Mouse (Mus musculus) ES-Bruce4 (cell line): ENCODE measurements at regions not wholly inside any gene's neighbourhood (a gene's known extent, or its start where the extent isn't known, plus 50 kb on each side); places are given as distances from the start of the nearest gene placed in this dataset.

Source experiments
- CTCF ChIP-seq: IDR thresholded peaks from one replicate; pipeline ENCODE4 v1.8.1; 2011; ENCODE audit warnings: low read depth, low read length
- EP300 ChIP-seq: IDR thresholded peaks from 2 replicates; pipeline ENCODE4 v1.6.1; 2011; ENCODE audit warnings: low read depth, low read length; ENCODE audit not compliant: insufficient read depth
- POLR2A ChIP-seq: IDR thresholded peaks from one replicate; pipeline ENCODE4 v1.8.1; 2011; ENCODE audit warnings: low read length; ENCODE audit not compliant: insufficient read depth

- TF ChIP-seq CTCF (no peak), EP300 (no peak), POLR2A (no peak)
Measured at GRCm38 (mm10) chr7:111134496-111134895, 51.7 kb upstream of the Eif4g2 start.
